Mouse (Mus musculus) midbrain, embryonic 16.5 days (tissue): Measurements from ENCODE around the gene Atp8b4. TPM values are rescaled to one million over a fixed set of nuclear protein-coding genes. Genes with fewer than 3 reads are reported as not detected.

Experiments used
- ATAC-seq: fragments of 200-750 bp; cut with Nextera tagmentation; 2 replicates; pipeline ENCODE4 v1.8.0; 2017; ENCODE audit warnings: moderate TSS enrichment
- H3K27ac ChIP-seq: fragments of 300-500 bp; sonication (generic); 2 replicates; pipeline ENCODE4 v1.5.1; 2014; ENCODE audit warnings: mild to moderate bottlenecking, low read length, mixed read lengths
- H3K27me3 ChIP-seq: fragments of 300-500 bp; sonication (generic); 2 replicates; pipeline ENCODE4 v1.6.1; 2014; ENCODE audit warnings: low read depth, low read length, mixed read lengths; ENCODE audit not compliant: control insufficient read depth, insufficient read depth
- H3K36me3 ChIP-seq: fragments of 300-500 bp; sonication (generic); 2 replicates; pipeline ENCODE4 v1.6.1; 2014; ENCODE audit warnings: mild to moderate bottlenecking, low read length, moderate library complexity, mixed read lengths; ENCODE audit not compliant: control insufficient read depth, insufficient read depth
- H3K4me1 ChIP-seq: fragments of 300-500 bp; sonication (generic); 2 replicates; pipeline ENCODE4 v1.6.1; 2014; ENCODE audit warnings: mild to moderate bottlenecking, low read length, mixed read lengths; ENCODE audit not compliant: control insufficient read depth, insufficient read depth
- H3K4me2 ChIP-seq: fragments of 300-500 bp; sonication (generic); 2 replicates; pipeline ENCODE4 v1.6.1; 2014; ENCODE audit warnings: mild to moderate bottlenecking, low read length, mixed read lengths
- H3K4me3 ChIP-seq: fragments of 300-500 bp; sonication (generic); 2 replicates; pipeline ENCODE4 v1.5.1; 2014; ENCODE audit warnings: low read depth, mild to moderate bottlenecking, low read length, moderate library complexity, mixed read lengths
- H3K9ac ChIP-seq: fragments of 300-500 bp; sonication (generic); 2 replicates; pipeline ENCODE4 v1.6.1; 2014; ENCODE audit warnings: low read depth, low read length, mixed read lengths
- H3K9me3 ChIP-seq: fragments of 300-500 bp; sonication (generic); replicated peaks from 2 replicates; pipeline ENCODE4 v1.6.1; 2014; ENCODE audit warnings: mild to moderate bottlenecking, low read length, mixed read lengths; ENCODE audit not compliant: control insufficient read depth, poor library complexity, severe bottlenecking
- WGBS: fragments of 180-500 bp; shearing (Covaris S2); extraction: QIAGEN DNeasy Blood & Tissue Kit; methylation state at CpG from one replicate; pipeline ENCODE4 v1.1.7; 2014; 5-methylcytosine and 5-hydroxymethylcytosine counted together
- polyA plus RNA-seq: library from polyadenylated mRNA; unstranded; fragments of >200 nt; fragmentation: Nextera tagmentation; extraction: Ambion mirVana; gene quantifications from 2 replicates; pipeline ENCODE4 v1.2.1, GENCODE M21; 2015

Atp8b4 gene
- polyA plus RNA-seq, 1 experiment from 2014 or later: not detected

DNA sequence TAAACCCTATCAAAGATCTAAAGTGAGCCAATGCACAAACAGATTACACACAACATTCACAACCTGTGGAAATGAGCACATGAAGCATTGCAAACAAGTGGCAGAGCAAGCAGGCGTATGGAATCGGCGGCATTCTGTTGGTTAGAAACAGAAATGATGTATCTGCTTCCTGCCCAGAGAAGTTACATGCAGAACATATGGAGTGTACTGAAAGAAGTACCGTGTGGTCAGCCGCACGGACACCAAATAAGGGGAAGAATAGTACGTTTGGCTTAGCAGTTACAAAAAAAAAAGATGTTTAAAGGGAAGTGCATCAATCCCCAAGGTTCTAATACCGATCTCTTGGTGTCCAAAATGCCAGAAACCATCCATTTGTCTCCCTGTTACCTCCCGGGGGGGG is 9.9 kb downstream of the Atp8b4 start:
- H3K4me1 ChIP-seq: no peaks in the 10 kb centered on the region
- ATAC-seq: no peak
- 86% methylated on average over 9 of the region's 9 CpGs for WGBS

GRCm38 (mm10) chr2:126485262-126486017 is 15.0 kb downstream of the Atp8b4 start:
- no peak overlapping the region for H3K4me3 ChIP-seq
- H3K9ac ChIP-seq: no peak overlapping the region
- H3K9me3 ChIP-seq: no peaks in the 10 kb centered on the region
- H3K4me1 ChIP-seq: no peaks in the 10 kb centered on the region
- H3K27ac ChIP-seq: no peak overlapping the region
- WGBS: 91% methylated on average over 11 of the region's 11 CpGs
- no peaks in the 10 kb centered on the region for H3K36me3 ChIP-seq
- ATAC-seq: no peak
- H3K27me3 ChIP-seq: no peaks in the 10 kb centered on the region
- no peak overlapping the region for H3K4me2 ChIP-seq

More for the DNA sequence above, 9.9 kb downstream of the Atp8b4 start:
- no peak overlapping the region for H3K4me2 ChIP-seq
- H3K27me3 ChIP-seq: no peaks in the 10 kb centered on the region
- H3K9me3 ChIP-seq: no peaks in the 10 kb centered on the region
- H3K4me3 ChIP-seq: no peak overlapping the region
- H3K36me3 ChIP-seq: no peaks in the 10 kb centered on the region
- H3K9ac ChIP-seq: no peak overlapping the region
- H3K27ac ChIP-seq: no peak overlapping the region

DNA sequence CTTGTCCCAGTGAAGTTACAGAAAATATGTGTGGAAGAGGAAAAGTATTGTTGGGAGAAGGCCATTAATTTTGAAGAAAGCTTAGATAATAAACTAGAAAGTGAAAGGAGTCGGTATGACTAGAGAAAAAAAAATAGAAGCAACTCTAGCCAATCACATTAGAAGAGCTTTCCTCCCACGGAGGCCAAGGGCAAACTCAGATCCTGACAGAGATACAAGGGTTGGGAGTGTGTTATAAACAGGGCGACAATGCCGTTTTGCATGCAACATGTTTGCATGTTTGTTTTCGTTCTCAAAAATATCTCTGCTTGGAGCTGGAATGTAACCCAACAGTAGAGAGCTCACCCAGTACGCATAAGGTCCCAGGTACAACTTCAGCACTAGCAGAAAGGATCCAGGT is 17.1 kb downstream of the Atp8b4 start:
- 84% methylated on average over 6 of the region's 6 CpGs for WGBS

GRCm38 (mm10) chr2:126477556-126477955 is 22.9 kb downstream of the Atp8b4 start:
- WGBS: 93% methylated on average over 7 of the region's 7 CpGs
- Histone ChIP-seq H3K27me3 (no peaks in the 10 kb centered on the region), H3K4me3 (no peak overlapping the region), H3K9me3 (no peaks in the 10 kb centered on the region), H3K27ac (no peak overlapping the region), H3K4me1 (no peaks in the 10 kb centered on the region), H3K9ac (no peak overlapping the region), H3K36me3 (no peaks in the 10 kb centered on the region), H3K4me2 (no peak overlapping the region)
- no peak for ATAC-seq

More for the DNA sequence above, 17.1 kb downstream of the Atp8b4 start:
- no peak overlapping the region for H3K4me2 ChIP-seq
- no peaks in the 10 kb centered on the region for H3K4me1 ChIP-seq
- H3K4me3 ChIP-seq: no peak overlapping the region
- no peaks in the 10 kb centered on the region for H3K36me3 ChIP-seq
- no peak overlapping the region for H3K9ac ChIP-seq
- ATAC-seq: no peak
- H3K27ac ChIP-seq: no peak overlapping the region
- no peaks in the 10 kb centered on the region for H3K9me3 ChIP-seq
- H3K27me3 ChIP-seq: no peaks in the 10 kb centered on the region

DNA sequence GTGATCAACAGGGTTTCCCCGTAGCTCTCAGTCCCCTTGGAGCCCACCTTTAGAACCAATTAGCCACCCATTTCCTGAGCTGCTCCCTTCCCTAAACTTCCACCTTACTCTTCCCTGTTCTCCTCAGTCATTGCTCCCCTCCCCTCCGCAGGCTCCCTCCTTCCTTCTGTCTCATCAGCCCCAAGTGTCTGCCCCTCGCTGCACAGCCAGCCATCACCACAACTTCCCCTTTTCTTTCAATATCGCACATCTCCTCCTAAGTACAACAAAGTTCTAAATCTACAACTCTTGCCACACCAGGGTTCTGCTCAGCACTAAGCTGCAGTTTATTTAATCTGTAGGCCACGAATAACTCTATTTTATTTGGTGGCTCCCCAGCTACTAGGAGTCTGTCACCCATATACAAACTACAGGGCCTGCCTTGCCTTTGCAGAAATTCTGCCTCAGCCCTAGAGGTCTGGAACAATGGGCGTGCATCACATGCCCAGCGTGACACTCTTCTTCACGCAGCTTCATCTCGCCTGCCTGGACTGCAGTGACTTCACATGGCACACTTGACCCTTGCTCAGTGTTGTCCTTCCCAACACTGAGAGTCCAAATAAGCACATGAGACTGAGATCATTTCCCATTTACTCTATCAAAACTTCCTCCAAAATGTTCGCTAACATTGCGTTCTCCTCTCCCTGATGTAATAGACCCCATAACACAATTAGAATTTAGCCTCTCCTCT is 24.6 kb downstream of the Atp8b4 start:
- ATAC-seq: no peak
- H3K9ac ChIP-seq: no peak overlapping the region
- no peaks in the 10 kb centered on the region for H3K9me3 ChIP-seq
- no peaks in the 10 kb centered on the region for H3K4me1 ChIP-seq
- no peak overlapping the region for H3K4me2 ChIP-seq
- H3K36me3 ChIP-seq: no peaks in the 10 kb centered on the region
- 86% methylated on average over 11 of the region's 11 CpGs for WGBS
- H3K27me3 ChIP-seq: no peaks in the 10 kb centered on the region
- H3K4me3 ChIP-seq: no peak overlapping the region
- no peak overlapping the region for H3K27ac ChIP-seq

GRCm38 (mm10) chr2:126474019-126474418 is 26.5 kb downstream of the Atp8b4 start:
- ATAC-seq: no peak
- Histone ChIP-seq H3K4me2 (no peak overlapping the region), H3K36me3 (no peaks in the 10 kb centered on the region), H3K9me3 (no peaks in the 10 kb centered on the region), H3K27ac (no peak overlapping the region), H3K9ac (no peak overlapping the region), H3K4me3 (no peak overlapping the region), H3K4me1 (no peaks in the 10 kb centered on the region), H3K27me3 (no peaks in the 10 kb centered on the region)
- 93% methylated on average over 6 of the region's 6 CpGs for WGBS

DNA sequence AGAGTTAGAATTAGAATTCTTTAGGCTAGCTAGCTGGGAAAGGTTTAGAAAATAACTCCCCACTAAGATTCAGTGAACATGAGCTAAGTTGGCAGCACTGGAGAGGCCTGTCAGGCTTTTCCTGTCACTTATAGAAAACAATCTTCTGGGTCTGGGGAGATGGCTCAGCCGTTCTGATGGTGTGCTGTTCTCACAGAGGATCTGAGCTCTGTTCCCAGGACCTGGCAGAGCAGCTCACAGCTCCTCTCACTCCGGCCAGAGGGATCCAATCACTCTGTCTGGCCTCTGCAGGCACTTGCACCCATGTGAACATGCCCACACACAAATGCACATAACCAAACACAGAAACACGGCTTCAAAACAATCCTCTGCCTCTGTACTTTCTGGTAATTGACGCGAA is 27.6 kb downstream of the Atp8b4 start:
- ATAC-seq: no peak
- 84% methylated on average over 5 of the region's 5 CpGs for WGBS
- Histone ChIP-seq H3K4me1 (no peaks in the 10 kb centered on the region), H3K9me3 (no peaks in the 10 kb centered on the region), H3K36me3 (no peaks in the 10 kb centered on the region), H3K9ac (no peak overlapping the region), H3K4me2 (no peak overlapping the region), H3K27ac (no peak overlapping the region), H3K4me3 (no peak overlapping the region), H3K27me3 (no peaks in the 10 kb centered on the region)

- no peaks in the 10 kb centered on the region for H3K9me3 ChIP-seq
- 82% methylated on average over 4 of the region's 4 CpGs for WGBS
- no peak for ATAC-seq
- no peak overlapping the region for H3K9ac ChIP-seq
- no peak overlapping the region for H3K4me3 ChIP-seq
- no peak overlapping the region for H3K4me2 ChIP-seq
- H3K36me3 ChIP-seq: no peaks in the 10 kb centered on the region
- H3K4me1 ChIP-seq: no peaks in the 10 kb centered on the region
- H3K27ac ChIP-seq: no peak overlapping the region
- H3K27me3 ChIP-seq: no peaks in the 10 kb centered on the region
These were observed 32.7 kb downstream of the Atp8b4 start for GRCm38 (mm10) chr2:126467790-126468189.

GRCm38 (mm10) chr2:126466391-126467134 is 33.9 kb downstream of the Atp8b4 start:
- no peak overlapping the region for H3K9ac ChIP-seq
- H3K4me3 ChIP-seq: no peak overlapping the region

More at GRCm38 (mm10) chr2:126466391-126467134, 33.9 kb downstream of the Atp8b4 start:
- no peak overlapping the region for H3K27ac ChIP-seq
- H3K27me3 ChIP-seq: no peaks in the 10 kb centered on the region
- 84% methylated on average over 13 of the region's 13 CpGs for WGBS
- no peaks in the 10 kb centered on the region for H3K4me1 ChIP-seq
- no peaks in the 10 kb centered on the region for H3K36me3 ChIP-seq
- H3K4me2 ChIP-seq: no peak overlapping the region
- no peaks in the 10 kb centered on the region for H3K9me3 ChIP-seq
- ATAC-seq: no peak
